Mouse (Mus musculus): ENCODE measurements around the gene Taf1d. TPM values are rescaled to one million over a fixed set of nuclear protein-coding genes. Genes with fewer than 3 reads are reported as not detected.

Taf1d gene
- polyA plus RNA-seq, 1 experiment from 2014 or later = 96.8 TPM

- WGBS = under 1% methylated on average over 57 of the region's 57 CpGs
- H3K27ac ChIP-seq (ENCODE audit: low read length) = peak within 1 kb of the TSS; percentile 91
- H3K4me2 ChIP-seq (replicated peaks; ENCODE audit: low read depth, low read length) = peak within 1 kb of the TSS; percentile 76
- no peaks in the 10 kb centered on the region for H3K27me3 ChIP-seq (ENCODE audit: control insufficient read depth, insufficient read depth, low read length)
- no peaks in the 10 kb centered on the region for H3K9me3 ChIP-seq (ENCODE audit: control insufficient read depth, low read depth, low read length)
- H3K4me1 ChIP-seq (ENCODE audit: control insufficient read depth, insufficient read depth, low read length) = peaks cover 8% of the 10 kb centered on the region; the same call in 1 of the 2 replicates
- peak within 1 kb of the TSS; percentile 98 for H3K4me3 ChIP-seq (ENCODE audit: low read depth, low read length)
- H3K36me3 ChIP-seq (ENCODE audit: control insufficient read depth, insufficient read depth, low read length) = peaks cover 19% of the 10 kb centered on the region
- H3K9ac ChIP-seq (replicated peaks; ENCODE audit: low read depth, low read length) = peak within 1 kb of the TSS; percentile 94
- peak; percentile 97 for ATAC-seq (ENCODE audit: insufficient number of reproducible peaks, insufficient read depth, low FRiP score, low read depth)
These were observed 26.1 kb upstream of the Taf1d start, which contains the start of gene Med17 for GRCm38 (mm10) chr9:15279649-15280490. Med17 (minus strand) TSS chr9:15279931.

GRCm38 (mm10) chr9:15280491-15280879 is 25.5 kb upstream of the Taf1d start:
- Histone ChIP-seq H3K4me1 (ENCODE audit: control insufficient read depth, insufficient read depth, low read length) (peaks cover 8% of the 10 kb centered on the region; the same call in 1 of the 2 replicates), H3K4me3 (ENCODE audit: low read depth, low read length) (peak overlapping the region; percentile 98), H3K4me2 (replicated peaks; ENCODE audit: low read depth, low read length) (peak overlapping the region; percentile 76), H3K27me3 (ENCODE audit: control insufficient read depth, insufficient read depth, low read length) (no peaks in the 10 kb centered on the region), H3K9ac (replicated peaks; ENCODE audit: low read depth, low read length) (peak overlapping the region; percentile 39), H3K27ac (ENCODE audit: low read length) (peak overlapping the region; percentile 48; the same call in 1 of the 2 replicates), H3K9me3 (ENCODE audit: control insufficient read depth, low read depth, low read length) (no peaks in the 10 kb centered on the region), H3K36me3 (ENCODE audit: control insufficient read depth, insufficient read depth, low read length) (peaks cover 13% of the 10 kb centered on the region)
- no peak for ATAC-seq (ENCODE audit: insufficient number of reproducible peaks, insufficient read depth, low FRiP score, low read depth)
- 43% methylated on average over 5 of the region's 5 CpGs for WGBS

DNA sequence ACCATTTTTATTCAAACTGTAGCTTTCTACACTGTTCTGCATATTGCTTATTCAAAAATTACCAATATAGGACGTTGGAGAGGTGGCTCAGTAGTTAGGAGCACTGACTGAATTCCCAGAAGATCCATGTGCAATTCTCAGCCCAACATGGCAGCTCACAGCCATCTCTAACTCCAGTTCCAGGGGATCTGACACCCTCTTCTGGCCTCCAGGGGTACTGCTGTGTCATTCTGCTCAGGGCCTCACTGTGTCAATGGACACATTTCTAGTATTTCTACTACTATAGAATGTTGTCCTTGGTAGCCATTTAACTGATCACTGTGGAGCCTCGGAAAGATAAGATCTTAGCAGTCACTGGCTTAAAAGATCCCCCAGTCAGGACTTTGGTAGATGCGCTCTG is 20.6 kb upstream of the Taf1d start:
- no peak overlapping the region for H3K4me2 ChIP-seq (replicated peaks; ENCODE audit: low read depth, low read length)
- H3K27ac ChIP-seq (ENCODE audit: low read length) = no peak overlapping the region
- H3K9me3 ChIP-seq (ENCODE audit: control insufficient read depth, low read depth, low read length) = no peaks in the 10 kb centered on the region
- ATAC-seq (ENCODE audit: insufficient number of reproducible peaks, insufficient read depth, low FRiP score, low read depth) = no peak
- 62% methylated on average over 3 of the region's 3 CpGs for WGBS
- no peaks in the 10 kb centered on the region for H3K27me3 ChIP-seq (ENCODE audit: control insufficient read depth, insufficient read depth, low read length)
- H3K36me3 ChIP-seq (ENCODE audit: control insufficient read depth, insufficient read depth, low read length) = peaks cover 2% of the 10 kb centered on the region; the same call in 1 of the 2 replicates
- no peak overlapping the region for H3K9ac ChIP-seq (replicated peaks; ENCODE audit: low read depth, low read length)
- no peak overlapping the region for H3K4me3 ChIP-seq (ENCODE audit: low read depth, low read length)
- peaks cover 4% of the 10 kb centered on the region; the same call in 1 of the 2 replicates for H3K4me1 ChIP-seq (ENCODE audit: control insufficient read depth, insufficient read depth, low read length)

GRCm38 (mm10) chr9:15287846-15288245 is 18.2 kb upstream of the Taf1d start:
- Histone ChIP-seq H3K27ac (ENCODE audit: low read length) (no peak overlapping the region), H3K4me2 (replicated peaks; ENCODE audit: low read depth, low read length) (no peak overlapping the region), H3K36me3 (ENCODE audit: control insufficient read depth, insufficient read depth, low read length) (peaks cover 5% of the 10 kb centered on the region; the same call in 1 of the 2 replicates), H3K4me3 (ENCODE audit: low read depth, low read length) (no peak overlapping the region), H3K27me3 (ENCODE audit: control insufficient read depth, insufficient read depth, low read length) (no peaks in the 10 kb centered on the region), H3K4me1 (ENCODE audit: control insufficient read depth, insufficient read depth, low read length) (no peaks in the 10 kb centered on the region), H3K9ac (replicated peaks; ENCODE audit: low read depth, low read length) (no peak overlapping the region), H3K9me3 (ENCODE audit: control insufficient read depth, low read depth, low read length) (no peaks in the 10 kb centered on the region)
- 61% methylated on average over 6 of the region's 6 CpGs for WGBS
- no peak for ATAC-seq (ENCODE audit: insufficient number of reproducible peaks, insufficient read depth, low FRiP score, low read depth)

DNA sequence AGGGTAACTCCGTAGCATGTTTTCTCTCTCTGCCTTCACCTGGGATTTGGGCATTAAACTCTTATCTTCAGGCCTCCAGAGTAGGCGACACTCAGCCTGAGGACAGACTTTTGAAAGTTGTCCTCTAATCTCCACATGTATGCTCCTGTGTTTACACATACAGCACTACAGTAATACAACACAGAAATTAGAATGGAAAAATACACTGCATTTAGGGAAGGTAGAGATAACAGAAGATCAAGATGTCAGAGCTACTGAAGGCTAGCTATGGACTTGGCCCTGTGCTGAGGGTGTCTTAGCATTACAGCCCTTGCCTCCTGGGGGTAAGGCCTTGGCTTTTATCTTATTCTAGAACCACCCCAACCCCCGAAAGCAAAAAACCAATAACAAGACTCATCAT is 17.6 kb upstream of the Taf1d start:
- WGBS = 85% methylated on average over 3 of the region's 3 CpGs
- Histone ChIP-seq H3K27me3 (ENCODE audit: control insufficient read depth, insufficient read depth, low read length) (no peaks in the 10 kb centered on the region), H3K27ac (ENCODE audit: low read length) (no peak overlapping the region)

GRCm38 (mm10) chr9:15289251-15289650 is 16.8 kb upstream of the Taf1d start:
- Histone ChIP-seq H3K27me3 (ENCODE audit: control insufficient read depth, insufficient read depth, low read length) (no peaks in the 10 kb centered on the region), H3K27ac (ENCODE audit: low read length) (no peak overlapping the region), H3K4me1 (ENCODE audit: control insufficient read depth, insufficient read depth, low read length) (no peaks in the 10 kb centered on the region), H3K4me3 (ENCODE audit: low read depth, low read length) (no peak overlapping the region), H3K36me3 (ENCODE audit: control insufficient read depth, insufficient read depth, low read length) (peaks cover 5% of the 10 kb centered on the region; the same call in 1 of the 2 replicates), H3K4me2 (replicated peaks; ENCODE audit: low read depth, low read length) (no peak overlapping the region), H3K9me3 (ENCODE audit: control insufficient read depth, low read depth, low read length) (no peaks in the 10 kb centered on the region), H3K9ac (replicated peaks; ENCODE audit: low read depth, low read length) (no peak overlapping the region)
- ATAC-seq (ENCODE audit: insufficient number of reproducible peaks, insufficient read depth, low FRiP score, low read depth) = no peak
- 82% methylated on average over 6 of the region's 6 CpGs for WGBS

More for the DNA sequence above, 17.6 kb upstream of the Taf1d start:
- peaks cover 5% of the 10 kb centered on the region; the same call in 1 of the 2 replicates for H3K36me3 ChIP-seq (ENCODE audit: control insufficient read depth, insufficient read depth, low read length)
- H3K4me2 ChIP-seq (replicated peaks; ENCODE audit: low read depth, low read length) = no peak overlapping the region
- no peaks in the 10 kb centered on the region for H3K9me3 ChIP-seq (ENCODE audit: control insufficient read depth, low read depth, low read length)
- H3K4me1 ChIP-seq (ENCODE audit: control insufficient read depth, insufficient read depth, low read length) = no peaks in the 10 kb centered on the region
- no peak for ATAC-seq (ENCODE audit: insufficient number of reproducible peaks, insufficient read depth, low FRiP score, low read depth)
- H3K9ac ChIP-seq (replicated peaks; ENCODE audit: low read depth, low read length) = no peak overlapping the region
- H3K4me3 ChIP-seq (ENCODE audit: low read depth, low read length) = no peak overlapping the region

GRCm38 (mm10) chr9:15297112-15297511 is 8.9 kb upstream of the Taf1d start:
- Histone ChIP-seq H3K4me2 (replicated peaks; ENCODE audit: low read depth, low read length) (no peak overlapping the region), H3K9ac (replicated peaks; ENCODE audit: low read depth, low read length) (no peak overlapping the region), H3K9me3 (ENCODE audit: control insufficient read depth, low read depth, low read length) (no peaks in the 10 kb centered on the region), H3K27me3 (ENCODE audit: control insufficient read depth, insufficient read depth, low read length) (no peaks in the 10 kb centered on the region), H3K27ac (ENCODE audit: low read length) (no peak overlapping the region), H3K36me3 (ENCODE audit: control insufficient read depth, insufficient read depth, low read length) (no peaks in the 10 kb centered on the region), H3K4me3 (ENCODE audit: low read depth, low read length) (no peak overlapping the region), H3K4me1 (ENCODE audit: control insufficient read depth, insufficient read depth, low read length) (peaks cover 7% of the 10 kb centered on the region; the same call in 1 of the 2 replicates)
- WGBS = 86% methylated on average over 7 of the region's 7 CpGs
- no peak for ATAC-seq (ENCODE audit: insufficient number of reproducible peaks, insufficient read depth, low FRiP score, low read depth)

DNA sequence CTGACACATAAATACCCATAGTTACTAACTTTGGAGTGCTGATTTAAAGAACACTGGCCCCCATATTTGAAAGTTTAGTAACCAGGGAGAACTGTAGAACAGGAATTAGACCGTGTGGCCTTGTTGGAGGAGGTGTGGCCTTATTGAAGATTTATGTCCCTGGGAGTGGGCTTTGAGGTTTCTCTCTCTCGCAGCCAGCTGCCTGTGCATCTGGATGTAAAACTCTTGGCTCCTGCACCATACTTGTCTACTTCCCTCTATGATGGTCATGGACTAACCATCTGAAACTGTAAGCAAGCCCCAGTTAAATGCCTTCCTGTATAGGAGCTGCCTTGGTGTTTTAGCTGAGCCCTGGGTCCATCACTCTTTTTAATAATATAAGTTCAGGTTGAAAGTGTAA is 7.6 kb upstream of the Taf1d start:
- 31% methylated on average over 2 of the region's 2 CpGs for WGBS
- no peak overlapping the region for H3K27ac ChIP-seq (ENCODE audit: low read length)
- no peaks in the 10 kb centered on the region for H3K9me3 ChIP-seq (ENCODE audit: control insufficient read depth, low read depth, low read length)
- H3K4me1 ChIP-seq (ENCODE audit: control insufficient read depth, insufficient read depth, low read length) = peaks cover 7% of the 10 kb centered on the region; the same call in 1 of the 2 replicates
- H3K27me3 ChIP-seq (ENCODE audit: control insufficient read depth, insufficient read depth, low read length) = no peaks in the 10 kb centered on the region
- ATAC-seq (ENCODE audit: insufficient number of reproducible peaks, insufficient read depth, low FRiP score, low read depth) = no peak
- H3K9ac ChIP-seq (replicated peaks; ENCODE audit: low read depth, low read length) = no peak overlapping the region
- no peak overlapping the region for H3K4me2 ChIP-seq (replicated peaks; ENCODE audit: low read depth, low read length)
- H3K36me3 ChIP-seq (ENCODE audit: control insufficient read depth, insufficient read depth, low read length) = no peaks in the 10 kb centered on the region
- no peak overlapping the region for H3K4me3 ChIP-seq (ENCODE audit: low read depth, low read length)
